Mouse (Mus musculus) lung, embryonic 16.5 days (tissue): ENCODE measurements at regions not wholly inside any gene's neighbourhood (a gene's known extent, or its start where the extent isn't known, plus 50 kb on each side); places are given as distances from the start of the nearest gene placed in this dataset.

Experiments
- ATAC-seq: fragments of 200-750 bp; cut with Nextera tagmentation; 2 replicates; pipeline ENCODE4 v1.8.0; 2017; ENCODE audit warnings: low read depth, mild to moderate bottlenecking, moderate library complexity
- H3K27ac ChIP-seq: fragments of 300-500 bp; sonication (generic); 2 replicates; pipeline ENCODE4 v1.5.1; 2014; ENCODE audit warnings: mild to moderate bottlenecking, control low read depth, low read length
- H3K27me3 ChIP-seq: fragments of 300-500 bp; sonication (generic); 2 replicates; pipeline ENCODE4 v1.6.1; 2014; ENCODE audit warnings: low read depth, low read length, mixed read lengths; ENCODE audit not compliant: control insufficient read depth, insufficient read depth
- H3K36me3 ChIP-seq: fragments of 300-500 bp; sonication (generic); 2 replicates; pipeline ENCODE4 v1.6.1; 2014; ENCODE audit warnings: low read length; ENCODE audit not compliant: control insufficient read depth, insufficient read depth
- H3K4me1 ChIP-seq: fragments of 300-500 bp; sonication (generic); replicated peaks from 2 replicates; pipeline ENCODE4 v1.6.1; 2014; ENCODE audit warnings: low read length, mixed read lengths; ENCODE audit not compliant: control insufficient read depth, insufficient read depth
- H3K4me2 ChIP-seq: fragments of 300-500 bp; sonication (generic); 2 replicates; pipeline ENCODE4 v1.6.1; 2014; ENCODE audit warnings: low read depth, low read length, control low read depth
- H3K4me3 ChIP-seq: fragments of 300-500 bp; sonication (generic); 2 replicates; pipeline ENCODE4 v1.5.1; 2014; ENCODE audit warnings: mild to moderate bottlenecking, low read length, control low read depth
- H3K9ac ChIP-seq: fragments of 300-500 bp; sonication (generic); 2 replicates; pipeline ENCODE4 v1.6.1; 2014; ENCODE audit warnings: low read length, control low read depth
- H3K9me3 ChIP-seq: fragments of 300-500 bp; sonication (generic); 2 replicates; pipeline ENCODE4 v1.6.1; 2016; ENCODE audit warnings: low read length; ENCODE audit not compliant: control insufficient read depth
- WGBS: fragments of 180-500 bp; shearing (Covaris S2); extraction: QIAGEN DNeasy Blood & Tissue Kit; methylation state at CpG from one replicate; pipeline ENCODE4 v1.1.7; 2014; 5-methylcytosine and 5-hydroxymethylcytosine counted together

DNA sequence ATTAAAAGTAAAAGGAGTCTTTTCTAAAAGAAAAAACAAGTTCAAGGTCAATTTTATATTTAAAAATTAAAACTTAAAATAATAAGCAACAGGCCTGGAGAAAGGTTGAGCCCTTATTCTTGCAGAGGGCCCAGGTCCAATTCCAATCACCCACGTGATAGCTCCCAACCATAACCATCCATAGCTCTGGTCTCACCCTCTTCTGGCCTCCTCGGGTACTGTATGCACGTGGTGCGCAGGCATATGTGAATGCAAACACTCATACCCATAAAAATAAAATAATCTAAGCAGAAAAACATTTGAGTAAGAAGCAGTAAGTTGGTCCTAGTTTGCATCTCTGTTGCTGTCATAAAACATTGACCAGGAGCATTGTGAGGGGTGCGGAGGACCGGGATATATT is 119.8 kb upstream of the Dapk1 start:
- ATAC-seq: no peak
- H3K9ac ChIP-seq: no peak overlapping the region
- no peaks in the 10 kb centered on the region for H3K9me3 ChIP-seq
- H3K27me3 ChIP-seq: no peaks in the 10 kb centered on the region; the same call in 1 of the 2 replicates
- H3K27ac ChIP-seq: no peak overlapping the region
- 92% methylated on average over 6 of the region's 6 CpGs for WGBS
- no peak overlapping the region for H3K4me3 ChIP-seq
- peaks cover 24% of the 10 kb centered on the region for H3K4me1 ChIP-seq
- H3K4me2 ChIP-seq: no peak overlapping the region
- no peaks in the 10 kb centered on the region for H3K36me3 ChIP-seq

DNA sequence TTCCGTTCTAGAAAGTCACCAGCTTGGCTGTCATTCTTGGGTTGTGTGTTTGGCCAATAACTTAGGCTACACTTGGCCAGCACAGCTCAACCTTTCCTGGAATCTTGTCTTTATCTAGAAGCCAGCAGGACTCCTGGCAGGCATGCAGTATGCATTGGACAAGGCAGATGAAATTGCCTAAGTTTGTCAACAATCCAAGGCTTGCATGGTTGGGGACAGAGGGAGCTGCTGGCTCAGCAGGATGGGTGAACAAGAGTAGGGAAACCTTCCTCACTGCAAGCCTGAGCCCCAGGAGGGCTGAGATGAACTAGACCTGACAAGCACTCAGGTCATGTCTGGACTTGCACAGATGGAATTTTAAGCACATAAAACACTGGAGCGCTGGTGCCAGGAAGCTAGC is 115.6 kb upstream of the Dapk1 start:
- Histone ChIP-seq H3K27me3 (no peaks in the 10 kb centered on the region), H3K4me1 (peaks cover 21% of the 10 kb centered on the region), H3K4me2 (no peak overlapping the region), H3K27ac (peak overlapping the region; percentile 29), H3K4me3 (no peak overlapping the region), H3K9me3 (no peaks in the 10 kb centered on the region), H3K36me3 (no peaks in the 10 kb centered on the region), H3K9ac (no peak overlapping the region)
- WGBS: 53% methylated on average over 2 of the region's 2 CpGs
- ATAC-seq: peak; percentile 62

DNA sequence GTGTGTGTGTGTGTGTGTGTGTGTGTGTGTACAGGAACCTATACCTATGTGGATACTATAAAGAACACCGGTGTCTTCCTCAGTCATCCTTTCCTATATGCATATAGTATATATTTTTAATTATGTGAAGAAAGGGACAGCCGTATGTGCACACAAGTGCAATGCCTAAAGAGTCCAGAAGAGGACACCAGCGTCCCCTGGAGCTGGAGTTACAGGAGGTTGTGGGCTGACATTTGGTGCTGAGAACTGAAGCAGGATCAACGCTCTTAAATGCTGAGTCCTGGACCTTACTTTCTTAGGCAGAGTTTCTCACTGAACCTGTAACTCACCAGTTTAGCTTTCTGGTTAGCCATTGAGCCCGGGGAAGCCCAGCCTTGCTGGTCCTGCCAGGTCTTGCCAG is 114.9 kb upstream of the Dapk1 start:
- H3K9ac ChIP-seq: no peak overlapping the region
- H3K36me3 ChIP-seq: no peaks in the 10 kb centered on the region
- no peak overlapping the region for H3K27ac ChIP-seq
- no peak overlapping the region for H3K4me3 ChIP-seq
- 93% methylated on average over 5 of the region's 5 CpGs for WGBS
- peaks cover 19% of the 10 kb centered on the region for H3K4me1 ChIP-seq
- H3K27me3 ChIP-seq: no peaks in the 10 kb centered on the region
- ATAC-seq: no peak
- H3K9me3 ChIP-seq: no peaks in the 10 kb centered on the region
- H3K4me2 ChIP-seq: no peak overlapping the region

DNA sequence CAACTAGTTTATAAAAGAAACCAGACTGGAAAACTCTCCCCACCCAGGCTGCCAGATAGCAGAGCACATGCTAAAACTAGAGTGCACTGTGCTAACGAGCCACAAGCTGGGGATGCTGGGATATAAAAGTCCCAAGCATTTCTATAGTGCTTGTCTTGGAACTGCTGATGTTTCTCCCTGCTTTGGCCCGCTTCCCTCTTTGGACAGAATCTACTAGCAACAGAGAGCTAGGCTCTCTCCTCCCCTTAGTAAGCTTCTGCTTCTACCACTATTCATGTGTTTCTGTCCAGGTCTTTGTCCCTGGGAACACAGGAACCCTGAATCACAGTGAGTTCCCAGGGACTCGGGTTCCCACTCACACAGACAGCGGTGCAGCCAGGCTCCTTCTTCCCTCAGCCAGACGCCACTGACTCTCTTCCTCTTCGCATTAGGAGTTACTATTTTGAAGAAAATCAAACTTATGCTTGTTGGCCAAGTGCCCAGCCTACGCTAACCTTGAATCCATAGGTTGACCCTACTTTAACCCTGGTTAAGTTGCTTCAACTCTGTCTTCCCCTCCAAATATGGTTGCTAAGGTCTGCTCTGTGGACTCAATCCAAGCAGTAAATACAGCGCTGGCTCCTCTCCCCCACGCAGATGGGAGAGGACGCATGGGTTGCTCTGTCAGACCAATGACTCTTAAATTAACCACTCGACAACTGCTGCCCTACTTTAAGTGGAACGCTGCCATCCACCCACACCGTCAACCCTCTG is 113.4 kb upstream of the Dapk1 start:
- Histone ChIP-seq H3K4me2 (peak overlapping the region; percentile 23), H3K9ac (peak overlapping the region; percentile 26; the same call in 1 of the 2 replicates), H3K27me3 (no peaks in the 10 kb centered on the region), H3K4me1 (peaks cover 19% of the 10 kb centered on the region), H3K36me3 (no peaks in the 10 kb centered on the region), H3K9me3 (no peaks in the 10 kb centered on the region), H3K4me3 (no peak overlapping the region), H3K27ac (peak overlapping the region; percentile 91)
- peak; percentile 84 for ATAC-seq
- WGBS: 25% methylated on average over 13 of the region's 13 CpGs

DNA sequence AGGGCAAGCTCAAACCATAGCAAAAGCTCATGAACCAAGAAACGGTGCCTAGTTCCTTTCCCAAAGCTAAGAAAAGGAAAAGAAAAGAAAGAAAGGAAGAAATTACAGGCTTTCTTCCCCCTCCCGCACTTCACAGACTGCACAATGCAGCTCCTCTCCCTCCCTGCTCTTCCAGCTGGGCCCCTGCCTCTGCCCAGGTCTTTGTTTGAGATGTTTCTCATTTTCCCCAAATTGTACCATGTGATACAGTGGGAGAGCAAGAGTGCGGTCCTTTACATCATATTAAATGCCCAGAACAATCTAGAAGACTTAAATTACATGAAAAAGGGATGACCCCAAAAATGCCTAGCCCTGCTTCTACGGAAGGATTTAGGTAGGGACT is 112.9 kb upstream of the Dapk1 start:
- no peak overlapping the region for H3K9ac ChIP-seq
- H3K27me3 ChIP-seq: no peaks in the 10 kb centered on the region
- WGBS: 54% methylated on average over 4 of the region's 4 CpGs
- no peak overlapping the region for H3K4me3 ChIP-seq
- H3K9me3 ChIP-seq: no peaks in the 10 kb centered on the region
- peaks cover 19% of the 10 kb centered on the region for H3K4me1 ChIP-seq
- peak overlapping the region; percentile 23; the same call in 1 of the 2 replicates for H3K4me2 ChIP-seq
- peak overlapping the region; percentile 91 for H3K27ac ChIP-seq
- ATAC-seq: 0 out of 2 replicates have a peak, but pooled peaks have one; percentile 15
- H3K36me3 ChIP-seq: no peaks in the 10 kb centered on the region

DNA sequence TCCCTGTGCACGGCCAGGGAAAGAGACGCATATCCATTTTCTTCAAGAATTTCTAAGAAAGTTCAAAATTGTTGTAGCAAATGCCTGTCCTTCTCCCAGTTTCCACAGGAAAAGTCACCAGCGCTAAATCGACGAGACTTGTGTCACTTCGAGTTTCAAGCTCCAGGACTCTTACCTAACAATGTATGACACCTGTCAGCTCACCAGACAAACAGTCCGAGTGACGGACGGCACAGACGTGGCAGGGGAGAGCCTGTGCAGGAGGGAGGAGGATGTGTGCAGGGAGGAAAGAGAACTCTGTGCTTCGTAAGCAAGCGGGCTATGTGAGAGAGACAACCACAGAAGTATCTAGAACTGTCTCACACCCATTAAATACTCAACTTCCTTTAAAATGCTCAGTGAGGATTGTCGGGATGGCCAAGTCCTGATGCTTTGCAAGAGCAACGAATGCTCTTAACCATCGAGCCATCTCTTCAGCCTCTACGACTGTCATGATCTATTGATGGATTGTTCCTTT is 109.7 kb upstream of the Dapk1 start:
- 41% methylated on average over 16 of the region's 16 CpGs for WGBS
- no peak for ATAC-seq
- no peaks in the 10 kb centered on the region for H3K9me3 ChIP-seq

DNA sequence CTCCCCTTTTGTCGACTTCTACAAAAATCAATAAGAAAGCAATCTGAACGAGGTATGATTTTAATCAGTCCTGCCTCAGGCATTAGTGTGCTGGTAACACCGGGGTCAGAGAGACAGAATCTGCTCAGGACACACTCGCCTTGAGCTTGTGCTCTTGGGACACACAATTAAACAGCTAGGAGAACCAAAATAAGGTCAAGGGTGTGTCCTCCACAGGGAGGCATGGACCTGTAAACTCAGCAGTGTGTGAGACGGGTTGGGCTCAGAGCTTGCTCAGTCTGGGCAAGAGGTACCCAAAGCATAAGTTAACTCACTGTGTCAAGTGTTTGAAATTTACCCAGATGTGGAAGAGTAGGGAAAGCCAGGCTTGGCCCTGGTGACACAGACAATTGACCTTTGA is 107.9 kb upstream of the Dapk1 start:
- Histone ChIP-seq H3K36me3 (no peaks in the 10 kb centered on the region), H3K9ac (no peak overlapping the region), H3K27ac (no peak overlapping the region), H3K9me3 (no peaks in the 10 kb centered on the region), H3K27me3 (no peaks in the 10 kb centered on the region), H3K4me3 (no peak overlapping the region), H3K4me1 (peaks cover 1% of the 10 kb centered on the region; the same call in 1 of the 2 replicates), H3K4me2 (no peak overlapping the region)
- 75% methylated on average over 5 of the region's 5 CpGs for WGBS
- no peak for ATAC-seq

More for the DNA sequence above, 109.7 kb upstream of the Dapk1 start:
- Histone ChIP-seq H3K4me2 (no peak overlapping the region), H3K9ac (no peak overlapping the region), H3K36me3 (no peaks in the 10 kb centered on the region), H3K27me3 (no peaks in the 10 kb centered on the region), H3K4me3 (no peak overlapping the region), H3K4me1 (peaks cover 12% of the 10 kb centered on the region), H3K27ac (no peak overlapping the region)

DNA sequence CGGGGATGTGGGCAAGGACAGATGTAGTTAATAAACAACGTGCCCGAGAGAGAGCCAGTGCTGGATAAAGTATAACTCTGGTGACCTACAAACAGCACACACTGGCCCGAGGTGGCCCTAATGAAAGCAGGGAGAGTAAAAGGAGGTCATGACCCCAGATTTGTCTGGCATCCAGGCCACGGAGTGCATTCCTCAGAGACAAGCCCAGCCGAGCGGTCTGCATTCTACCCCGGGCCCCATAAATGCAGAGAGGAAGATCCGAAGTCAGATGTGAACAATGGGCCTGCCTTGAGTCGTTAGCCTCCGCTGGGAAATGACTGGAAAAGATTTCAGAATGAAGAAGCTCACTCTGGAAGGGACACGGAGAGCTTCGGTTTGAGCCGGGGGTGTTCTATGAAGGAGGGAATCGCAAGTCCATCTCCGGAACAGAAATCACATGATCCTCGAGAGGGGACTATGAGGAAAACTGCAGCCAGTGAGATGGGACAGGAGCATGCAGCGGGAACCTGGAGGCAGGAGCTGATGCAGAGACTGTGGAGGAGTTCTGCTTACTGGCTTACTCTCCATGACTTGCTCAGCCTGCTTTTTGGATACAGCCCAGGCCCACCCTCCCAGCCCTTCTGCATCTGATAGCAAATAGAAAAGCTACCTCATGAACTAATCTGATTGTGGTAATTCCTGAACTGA is 103.9 kb upstream of the Dapk1 start:
- Histone ChIP-seq H3K9me3 (no peaks in the 10 kb centered on the region), H3K27me3 (no peaks in the 10 kb centered on the region), H3K27ac (no peak overlapping the region), H3K9ac (no peak overlapping the region), H3K4me3 (no peak overlapping the region), H3K36me3 (no peaks in the 10 kb centered on the region), H3K4me2 (no peak overlapping the region), H3K4me1 (no peaks in the 10 kb centered on the region)
- no peak for ATAC-seq
- 33% methylated on average over 18 of the region's 18 CpGs for WGBS

DNA sequence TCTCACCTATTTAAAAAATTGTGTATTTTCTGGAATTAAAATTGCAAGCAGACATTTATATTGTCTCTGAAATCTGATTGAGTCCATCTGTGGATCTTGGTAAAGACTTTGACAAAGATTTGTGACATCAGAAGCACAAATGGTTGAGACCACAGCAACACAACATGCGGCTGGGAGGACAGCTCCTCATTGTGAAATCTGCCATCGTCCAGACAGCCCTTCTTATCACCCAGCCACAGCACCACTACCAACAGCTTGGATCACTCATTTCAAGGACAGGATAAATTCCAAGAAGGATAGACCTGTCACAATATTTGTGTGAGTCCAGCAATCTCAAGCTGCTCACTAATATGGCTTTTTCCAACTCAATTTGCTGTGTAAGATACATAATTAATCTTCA is 97.6 kb upstream of the Dapk1 start:
- Histone ChIP-seq H3K36me3 (no peaks in the 10 kb centered on the region), H3K9ac (no peak overlapping the region), H3K9me3 (no peaks in the 10 kb centered on the region), H3K27ac (no peak overlapping the region), H3K27me3 (no peaks in the 10 kb centered on the region), H3K4me2 (no peak overlapping the region), H3K4me3 (no peak overlapping the region), H3K4me1 (no peaks in the 10 kb centered on the region; the same call in 1 of the 2 replicates)
- peak; percentile 77; the same call in 1 of the 2 replicates for ATAC-seq
- WGBS: 50% methylated on average over 2 of the region's 2 CpGs
